Mouse (Mus musculus) lung, postnatal 0 days (tissue): ENCODE measurements around the gene Wee1. TPM values are rescaled to one million over a fixed set of nuclear protein-coding genes. Genes with fewer than 3 reads are reported as not detected.
"Not testable (repeated sequence)": the region's sequence is repeated elsewhere in the genome, so short reads cannot be mapped to it uniquely, and the experiment has no call there.

Experiments
- ATAC-seq: fragments of 200-750 bp; cut with Nextera tagmentation; 2 replicates; pipeline ENCODE4 v1.8.0; 2017; ENCODE audit warnings: moderate library complexity
- DNase-seq: peaks from one replicate; pipeline ENCODE4 v3.0.0-alpha.2; 2016; ENCODE audit warnings: low spot score
- H3K27ac ChIP-seq: fragments of 300-500 bp; sonication (generic); 2 replicates; pipeline ENCODE4 v1.5.1; 2014; ENCODE audit warnings: antibody characterized with exemption, mild to moderate bottlenecking, low read length, mixed read lengths
- H3K27me3 ChIP-seq: fragments of 300-500 bp; sonication (generic); replicated peaks from 2 replicates; pipeline ENCODE4 v1.6.1; 2014; ENCODE audit warnings: low read length, mixed read lengths; ENCODE audit not compliant: insufficient read depth
- H3K36me3 ChIP-seq: fragments of 300-500 bp; sonication (generic); 2 replicates; pipeline ENCODE4 v1.6.1; 2014; ENCODE audit warnings: low read length, mixed read lengths; ENCODE audit not compliant: insufficient read depth
- H3K4me1 ChIP-seq: fragments of 300-500 bp; sonication (generic); 2 replicates; pipeline ENCODE4 v1.6.1; 2014; ENCODE audit warnings: antibody characterized with exemption, low read depth, low read length, mixed read lengths; ENCODE audit not compliant: insufficient read depth
- H3K4me2 ChIP-seq: fragments of 300-500 bp; sonication (generic); replicated peaks from 2 replicates; pipeline ENCODE4 v1.6.1; 2014; ENCODE audit warnings: low read depth, mild to moderate bottlenecking, low read length, moderate library complexity, mixed read lengths
- H3K4me3 ChIP-seq: fragments of 300-500 bp; sonication (generic); 2 replicates; pipeline ENCODE4 v1.5.1; 2014; ENCODE audit warnings: low read depth, low read length
- H3K9ac ChIP-seq: fragments of 300-500 bp; sonication (generic); replicated peaks from 2 replicates; pipeline ENCODE4 v1.6.1; 2014; ENCODE audit warnings: low read depth, mild to moderate bottlenecking
- H3K9me3 ChIP-seq: fragments of 300-500 bp; sonication (generic); 2 replicates; pipeline ENCODE4 v1.6.1; 2016; ENCODE audit warnings: low read length, mixed read lengths
- CTCF ChIP-seq: IDR thresholded peaks from 2 replicates; pipeline ENCODE4 v1.5.1; 2016; ENCODE audit warnings: antibody characterized with exemption, mild to moderate bottlenecking
- EP300 ChIP-seq: IDR thresholded peaks from 2 replicates; pipeline ENCODE4 v1.6.1; 2016; ENCODE audit warnings: antibody characterized with exemption, mild to moderate bottlenecking, control low read depth
- WGBS: fragments of 180-500 bp; shearing (Covaris S2); extraction: QIAGEN DNeasy Blood & Tissue Kit; methylation state at CpG from one replicate; pipeline ENCODE4 v1.1.7; 2014; 5-methylcytosine and 5-hydroxymethylcytosine counted together
- polyA plus RNA-seq: library from polyadenylated mRNA; unstranded; fragments of >200 nt; fragmentation: Nextera tagmentation; extraction: Ambion mirVana; gene quantifications from 2 replicates; pipeline ENCODE4 v1.2.1, GENCODE M21; 2015

Gene Wee1
- polyA plus RNA-seq, 1 experiment from 2014 or later, result 7.9 TPM

GRCm38 (mm10) chr7:110158073-110158472 is 36.2 kb downstream of the Wee1 start:
- Histone ChIP-seq H3K27ac (no peak overlapping the region), H3K9ac (no peak overlapping the region), H3K36me3 (no peaks in the 10 kb centered on the region), H3K9me3 (no peaks in the 10 kb centered on the region), H3K4me2 (no peak overlapping the region), H3K27me3 (no peaks in the 10 kb centered on the region), H3K4me1 (peaks cover 19% of the 10 kb centered on the region; the same call in 1 of the 2 replicates), H3K4me3 (no peak overlapping the region)
- ATAC-seq (no peak), DNase-seq (no peak)
- WGBS, result 39% methylated on average over 3 of the region's 3 CpGs
- TF ChIP-seq CTCF (no peak), EP300 (no peak)

- H3K27me3 ChIP-seq, H3K36me3 ChIP-seq, DNase-seq, H3K9ac ChIP-seq, ATAC-seq, H3K4me2 ChIP-seq, H3K4me3 ChIP-seq, H3K27ac ChIP-seq, H3K9me3 ChIP-seq: not testable (repeated sequence)
- peaks cover 22% of the 10 kb centered on the region; the same call in 1 of the 2 replicates for H3K4me1 ChIP-seq
Observed at GRCm38 (mm10) chr7:110160109-110160508, 38.3 kb downstream of the Wee1 start.

GRCm38 (mm10) chr7:110160601-110161000 is 38.8 kb downstream of the Wee1 start:
- H3K9ac ChIP-seq, result no peak overlapping the region
- H3K4me3 ChIP-seq, result no peak overlapping the region
- DNase-seq (peak; percentile 44), ATAC-seq (no peak)
- TF ChIP-seq CTCF, result no peak
- 0 out of 2 replicates have a peak, but pooled peaks have one; percentile 25 for TF ChIP-seq EP300
- H3K9me3 ChIP-seq, result no peaks in the 10 kb centered on the region
- no peak overlapping the region for H3K27ac ChIP-seq
- no peaks in the 10 kb centered on the region for H3K36me3 ChIP-seq
- H3K27me3 ChIP-seq, result no peaks in the 10 kb centered on the region
- no peak overlapping the region for H3K4me2 ChIP-seq
- H3K4me1 ChIP-seq, result peaks cover 22% of the 10 kb centered on the region; the same call in 1 of the 2 replicates

GRCm38 (mm10) chr7:110163024-110163423 is 41.2 kb downstream of the Wee1 start:
- WGBS, result 91% methylated on average over 6 of the region's 6 CpGs
- no peak for ATAC-seq
- no peak overlapping the region for H3K27ac ChIP-seq

GRCm38 (mm10) chr7:110164103-110164681 is 42.3 kb downstream of the Wee1 start:
- H3K4me3 ChIP-seq, result peak overlapping the region; percentile 55
- H3K36me3 ChIP-seq, result no peaks in the 10 kb centered on the region
- WGBS, result under 1% methylated on average over 24 of the region's 24 CpGs
- H3K4me2 ChIP-seq, result peak overlapping the region; percentile 94
- peak; percentile 84 for ATAC-seq
- H3K27me3 ChIP-seq, result no peaks in the 10 kb centered on the region
- H3K27ac ChIP-seq, result peak overlapping the region; percentile 93
- TF ChIP-seq CTCF (peak; percentile 82), EP300 (peak; percentile 79)
- no peaks in the 10 kb centered on the region for H3K9me3 ChIP-seq
- H3K9ac ChIP-seq, result peak overlapping the region; percentile 58
- H3K4me1 ChIP-seq, result peaks cover 3% of the 10 kb centered on the region; the same call in 1 of the 2 replicates
- peak; percentile 98 for DNase-seq

More at GRCm38 (mm10) chr7:110163024-110163423, 41.2 kb downstream of the Wee1 start:
- Histone ChIP-seq H3K4me3 (no peak overlapping the region), H3K4me1 (peaks cover 5% of the 10 kb centered on the region; the same call in 1 of the 2 replicates), H3K36me3 (no peaks in the 10 kb centered on the region), H3K9me3 (no peaks in the 10 kb centered on the region), H3K9ac (no peak overlapping the region), H3K27me3 (no peaks in the 10 kb centered on the region), H3K4me2 (no peak overlapping the region)
- TF ChIP-seq EP300, result no peak
- TF ChIP-seq CTCF, result peak; percentile 30
- DNase-seq, result no peak

GRCm38 (mm10) chr7:110164712-110165122 is 42.9 kb downstream of the Wee1 start:
- H3K27me3 ChIP-seq, result no peaks in the 10 kb centered on the region
- ATAC-seq, result peak; percentile 93
- peaks cover 3% of the 10 kb centered on the region; the same call in 1 of the 2 replicates for H3K4me1 ChIP-seq
- H3K9ac ChIP-seq, result peak overlapping the region; percentile 58
- peak overlapping the region; percentile 93 for H3K27ac ChIP-seq
- no peaks in the 10 kb centered on the region for H3K36me3 ChIP-seq
- DNase-seq, result peak; percentile 95
- H3K4me2 ChIP-seq, result peak overlapping the region; percentile 94
- under 1% methylated on average over 20 of the region's 20 CpGs for WGBS
- peak overlapping the region; percentile 55 for H3K4me3 ChIP-seq
- no peaks in the 10 kb centered on the region for H3K9me3 ChIP-seq
- TF ChIP-seq EP300 (no peak), CTCF (peak; percentile 99)

GRCm38 (mm10) chr7:110166233-110166632 is 44.4 kb downstream of the Wee1 start:
- TF ChIP-seq EP300, result no peak
- no peak for TF ChIP-seq CTCF
- Histone ChIP-seq H3K4me2 (no peak overlapping the region), H3K9ac (no peak overlapping the region), H3K9me3 (no peaks in the 10 kb centered on the region), H3K4me3 (no peak overlapping the region), H3K4me1 (peaks cover 3% of the 10 kb centered on the region; the same call in 1 of the 2 replicates), H3K27me3 (no peaks in the 10 kb centered on the region), H3K27ac (no peak overlapping the region), H3K36me3 (no peaks in the 10 kb centered on the region)
- ATAC-seq (no peak), DNase-seq (no peak)
- 72% methylated on average over 8 of the region's 8 CpGs for WGBS
